26 mouse cellular contexts compared by ENCODE assay signal in the genomic region with DNA sequence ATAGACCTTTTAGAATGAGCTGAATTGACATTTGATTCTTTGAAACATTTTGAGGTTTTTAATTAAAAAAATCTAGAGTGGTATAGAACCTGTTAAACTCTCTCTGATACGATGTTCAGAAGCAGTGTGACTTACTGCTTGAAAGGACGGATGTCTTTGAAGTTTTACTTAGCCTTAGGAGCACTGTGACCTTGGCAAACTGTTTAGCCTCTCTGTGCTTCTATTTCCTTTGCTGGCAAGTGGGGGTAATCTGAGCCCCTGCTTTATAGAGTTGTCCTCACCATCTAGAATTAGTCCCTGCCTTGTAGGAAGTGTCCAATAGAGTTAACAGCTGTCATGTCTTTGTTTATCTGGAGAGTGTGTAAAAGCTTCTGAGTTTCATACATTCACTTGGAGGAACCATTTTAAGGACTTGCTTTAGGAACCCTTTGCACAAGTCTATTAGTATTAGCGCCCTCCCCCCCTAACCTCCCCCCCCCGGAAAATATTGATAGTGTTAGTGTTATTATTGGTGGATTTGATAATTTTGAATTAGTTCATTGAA. TPM values are rescaled to one million over a fixed set of nuclear protein-coding genes. Genes with fewer than 3 reads are reported as not detected.
A peak's percentile ranks its signal among the peaks of the same experiment; 100 is the strongest.
DNase-seq lines count a peak whose midpoint lies in the region; ATAC-seq lines count a peak whose summit lies in the region.
"Had no signal": no experiment of that assay in that cellular context is flagged by ENCODE, and none has a peak within 500 bp of the region (broad histone marks: within the 10 kb centered on the region; RNA-seq: fewer than 3 reads in every experiment).

No protein-coding gene starts in this region.

- H3K27ac ChIP-seq in midbrain, embryonic 11.5 days (ENCODE audit: low read depth, low read length): no peak overlapping the region
- H3K27ac ChIP-seq in midbrain, embryonic 14.5 days (replicated peaks; ENCODE audit: low read depth, low read length): no peak overlapping the region
- no peak overlapping the region for H3K27ac ChIP-seq in kidney, embryonic 14.5 days (ENCODE audit: low read depth, low read length)
- H3K27ac ChIP-seq: forebrain, embryonic 15.5 days; hindbrain, embryonic 13.5 days; limb, embryonic 12.5 days; midbrain, embryonic 15.5 days; neural tube, embryonic 12.5 days had no signal

- H3K27me3 ChIP-seq in midbrain, embryonic 11.5 days (ENCODE audit: control insufficient read depth, insufficient read depth, low read length): no peaks in the 10 kb centered on the region
- H3K27me3 ChIP-seq in midbrain, embryonic 14.5 days (ENCODE audit: control insufficient read depth, insufficient read depth, low read length): no peaks in the 10 kb centered on the region
- no peaks in the 10 kb centered on the region for H3K27me3 ChIP-seq in kidney, embryonic 14.5 days (ENCODE audit: control insufficient read depth, insufficient read depth, low read length)
- H3K27me3 ChIP-seq: forebrain, embryonic 15.5 days; hindbrain, embryonic 13.5 days; limb, embryonic 12.5 days; midbrain, embryonic 15.5 days; neural tube, embryonic 12.5 days had no signal

- H3K9me3 ChIP-seq in midbrain, embryonic 11.5 days (ENCODE audit: control insufficient read depth, low read length): no peaks in the 10 kb centered on the region
- H3K9me3 ChIP-seq in midbrain, embryonic 14.5 days (ENCODE audit: control insufficient read depth, low read length): no peaks in the 10 kb centered on the region
- no peaks in the 10 kb centered on the region for H3K9me3 ChIP-seq in kidney, embryonic 14.5 days (ENCODE audit: control insufficient read depth, low read length)
- H3K9me3 ChIP-seq: forebrain, embryonic 15.5 days; hindbrain, embryonic 13.5 days; limb, embryonic 12.5 days; midbrain, embryonic 15.5 days; neural tube, embryonic 12.5 days had no signal

- intact Hi-C loops in left cerebral cortex, postnatal 25 days (cut with DNase I): no loop called here

- H3K4me3 ChIP-seq in midbrain, embryonic 11.5 days (ENCODE audit: low read depth, low read length): no peak overlapping the region
- no peak overlapping the region for H3K4me3 ChIP-seq in midbrain, embryonic 14.5 days (replicated peaks; ENCODE audit: low read depth, low read length)
- no peak overlapping the region for H3K4me3 ChIP-seq in kidney, embryonic 14.5 days (ENCODE audit: low read length)
- H3K4me3 ChIP-seq: forebrain, embryonic 15.5 days; hindbrain, embryonic 13.5 days; limb, embryonic 12.5 days; midbrain, embryonic 15.5 days; neural tube, embryonic 12.5 days had no signal

- 72% methylated on average over 4 of the region's 4 CpGs for WGBS in midbrain, embryonic 11.5 days
- WGBS in midbrain, embryonic 14.5 days: 70% methylated on average over 4 of the region's 4 CpGs
- 55% methylated on average over 4 of the region's 4 CpGs for WGBS in kidney, embryonic 14.5 days

- H3K4me2 ChIP-seq in midbrain, embryonic 11.5 days: no peak overlapping the region
- no peak overlapping the region for H3K4me2 ChIP-seq in midbrain, embryonic 14.5 days (ENCODE audit: low read length)
- no peak overlapping the region for H3K4me2 ChIP-seq in kidney, embryonic 14.5 days (replicated peaks; ENCODE audit: low read depth, low read length)
- H3K4me2 ChIP-seq: forebrain, embryonic 15.5 days; hindbrain, embryonic 13.5 days; limb, embryonic 12.5 days; midbrain, embryonic 15.5 days; neural tube, embryonic 12.5 days had no signal

- no peak overlapping the region for H3K9ac ChIP-seq in midbrain, embryonic 11.5 days (ENCODE audit: low read length)
- H3K9ac ChIP-seq in midbrain, embryonic 14.5 days (replicated peaks; ENCODE audit: low read length): no peak overlapping the region
- no peak overlapping the region for H3K9ac ChIP-seq in kidney, embryonic 14.5 days (ENCODE audit: low read depth, low read length)
- H3K9ac ChIP-seq: forebrain, embryonic 15.5 days; hindbrain, embryonic 13.5 days; limb, embryonic 12.5 days; midbrain, embryonic 15.5 days; neural tube, embryonic 12.5 days had no signal

- DNase-seq in embryo, embryonic 10.5 days (ENCODE audit: low spot score): peak; percentile 10
- no peak for DNase-seq in embryo, embryonic 9.5 days (ENCODE audit: extremely low spot score)
- DNase-seq in midbrain, embryonic 11.5 days (ENCODE audit: low spot score, missing footprints): peak; percentile 53
- no peak for DNase-seq in midbrain, embryonic 14.5 days
- no peak for DNase-seq in left cerebral cortex, postnatal 25 days (ENCODE audit: low spot score in 2 of 2)
- DNase-seq: adrenal gland, postnatal 10 days; cerebellum, adult 9-10 months; cerebellum, postnatal 36 days; gastrocnemius, postnatal 25 days; heart, adult 18-20 months; heart, postnatal 36 days; kidney, adult 9 months; kidney, postnatal 14 days; layer of hippocampus, adult 9-11 months; lung, postnatal 4 days; right cerebral cortex, adult 18-20 months; thymus, adult 18-20 months; thymus, postnatal 4 days had no signal

- ATAC-seq in midbrain, embryonic 11.5 days (ENCODE audit: low FRiP score): no peak
- no peak for ATAC-seq in midbrain, embryonic 14.5 days (ENCODE audit: low FRiP score, low TSS enrichment)
- peak; percentile 23 for ATAC-seq in activated CD4-positive, CD25-positive, alpha-beta regulatory T cell, adult 4 months
- no peak for ATAC-seq in kidney, embryonic 14.5 days (ENCODE audit: low FRiP score, low TSS enrichment)
- ATAC-seq: forebrain, embryonic 15.5 days; intestine, postnatal 0 days; midbrain, embryonic 15.5 days had no signal

- H3K4me1 ChIP-seq in midbrain, embryonic 11.5 days (ENCODE audit: control insufficient read depth, insufficient read depth, low read length): no peaks in the 10 kb centered on the region
- no peaks in the 10 kb centered on the region for H3K4me1 ChIP-seq in midbrain, embryonic 14.5 days (ENCODE audit: control insufficient read depth, insufficient read depth, low read length)
- H3K4me1 ChIP-seq in kidney, embryonic 14.5 days (ENCODE audit: control insufficient read depth, insufficient read depth, low read length): peaks cover 3% of the 10 kb centered on the region; the same call in 1 of the 2 replicates
- H3K4me1 ChIP-seq: midbrain, embryonic 15.5 days; neural tube, embryonic 12.5 days had no signal

- H3K36me3 ChIP-seq in midbrain, embryonic 11.5 days (ENCODE audit: control insufficient read depth, insufficient read depth, low read length): peaks cover 6% of the 10 kb centered on the region; the same call in 1 of the 2 replicates
- peaks cover 16% of the 10 kb centered on the region; the same call in 1 of the 2 replicates for H3K36me3 ChIP-seq in midbrain, embryonic 14.5 days (ENCODE audit: control insufficient read depth, insufficient read depth, low read length)
- H3K36me3 ChIP-seq in kidney, embryonic 14.5 days (ENCODE audit: control insufficient read depth, insufficient read depth, low read length): peaks cover 9% of the 10 kb centered on the region; the same call in 1 of the 2 replicates

RNA-seq across cellular contexts. Expression of gene Herc1, which starts 18.7 kb away (rescaled TPM):
- polyA plus RNA-seq in midbrain, embryonic 11.5 days (2014; fragmentation: Nextera tagmentation; extraction: Ambion mirVana): 34.8 and 37.0 TPM in 2 replicates
- 48.3 and 64.1 TPM in 2 replicates for polyA plus RNA-seq in midbrain, embryonic 14.5 days (2014; fragmentation: Nextera tagmentation; extraction: Ambion mirVana)
- 10 to 100 TPM; 31.4 to 31.8 TPM for polyA plus RNA-seq in activated CD4-positive, CD25-positive, alpha-beta regulatory T cell, adult 4 months (2017; shearing (Covaris generic))
- 14.9 and 26.9 TPM in 2 replicates for polyA plus RNA-seq in kidney, embryonic 14.5 days (2014; fragmentation: Nextera tagmentation; extraction: Ambion mirVana)
- total RNA-seq in left cerebral cortex, postnatal 25 days (2021): 100 to 1,000 TPM; 112 to 119 TPM

Comparison
In these comparisons a context has a peak if more than half of its experiments do, and no peak if none do; other contexts are left out.
1. DNase-seq: peak in embryo, embryonic 10.5 days (single experiment) and midbrain, embryonic 11.5 days (single experiment); none in embryo, embryonic 9.5 days (single experiment), midbrain, embryonic 14.5 days (single experiment) and left cerebral cortex, postnatal 25 days (0 of 2).